Mouse (Mus musculus) adrenal gland, postnatal 36 days (tissue): Measurements from ENCODE around the gene Eif3i. TPM values are rescaled to one million over a fixed set of nuclear protein-coding genes. Genes with fewer than 3 reads are reported as not detected.
A peak's percentile ranks its signal among the peaks of the same experiment; 100 is the strongest.

Experiments
- DNase-seq, 2 experiments: peaks; one replicate each; pipeline ENCODE4 v3.0.0; 2021; ENCODE audit warnings: mixed read lengths in 1 of 2
- microRNA-seq: library from miRNA; unstranded; fragments of <30 nt; microRNA quantifications from one replicate; pipeline ENCODE4 v1.2.0, GENCODE M21; 2021
- total RNA-seq, 2 experiments: library from RNA; stranded (reverse); gene quantifications; 2 replicates each; pipeline ENCODE4 v1.2.3; 2021

The Eif3i gene
- total RNA-seq, 2 experiments from 2014 or later, result 187 to 192 TPM

- peak; percentile 99 to 100 for DNase-seq
Measured at GRCm38 (mm10) chr4:129542592-129543141, 57.8 kb downstream of the Eif3i start, which contains the start of gene Hdac1. Gene Hdac1, minus strand, starts transcription at chr4:129542713.

Small RNAs within 50 kb of the gene (microRNA-seq; reads per million reads assigned to microRNA genes)
- gene Mir8119, result not detected

Other genes starting within 250 kb of the Eif3i start
- 1 to 10 TPM; 6.1 to 9.8 TPM for gene Zbtb8a, start 222.5 kb downstream of the Eif3i start, total RNA-seq
- gene Zbtb8b, start 159.8 kb downstream of the Eif3i start, total RNA-seq, result under 1 TPM; 0.10 to 0.13 TPM
- 10 to 100 TPM; 58.1 to 69.5 TPM for gene Bsdc1, start 139.1 kb downstream of the Eif3i start, total RNA-seq
- gene Tssk3, start 109.6 kb downstream of the Eif3i start, total RNA-seq, result not detected
- gene Fam229a, start 109.5 kb downstream of the Eif3i start, total RNA-seq, result not detected
- 10 to 100 TPM; 53.0 to 56.9 TPM for gene Marcksl1, start 87.1 kb downstream of the Eif3i start, total RNA-seq
- 10 to 100 TPM; 49.2 to 59.8 TPM for gene Hdac1, start 57.9 kb downstream of the Eif3i start, total RNA-seq
- gene Lck, start 27.0 kb downstream of the Eif3i start, total RNA-seq, result 1 to 10 TPM; 2.7 to 5.2 TPM
- gene Fam167b, start 22.1 kb downstream of the Eif3i start, total RNA-seq, result 10 to 100 TPM; 41.9 to 46.2 TPM
- gene Tmem234, start within 50 bp of the Eif3i start, total RNA-seq, result 10 to 100 TPM; 93.0 to 96.7 TPM
- gene Dcdc2b, start 13.6 kb upstream of the Eif3i start, total RNA-seq, result 1 to 10 TPM in 1 of 2 experiments, under 1 TPM in 1; 0.73 to 2.6 TPM
- 10 to 100 TPM; 26.2 to 28.0 TPM for gene Iqcc, start 18.5 kb upstream of the Eif3i start, total RNA-seq
- 10 to 100 TPM; 32.8 to 34.2 TPM for gene Ccdc28b, start 23.3 kb upstream of the Eif3i start, total RNA-seq
- 10 to 100 TPM; 61.0 to 69.8 TPM for gene Txlna, start 40.4 kb upstream of the Eif3i start, total RNA-seq
- gene Kpna6, start 72.1 kb upstream of the Eif3i start, total RNA-seq, result 10 to 100 TPM; 88.8 to 97.9 TPM
- gene Tmem39b, start 96.2 kb upstream of the Eif3i start, total RNA-seq, result 10 to 100 TPM; 11.0 to 13.3 TPM
- 10 to 100 TPM; 66.0 to 83.9 TPM for gene Khdrbs1, start 141.7 kb upstream of the Eif3i start, total RNA-seq
- gene Ptp4a2, start 210.6 kb upstream of the Eif3i start, total RNA-seq, result 100 to 1,000 TPM; 311 to 416 TPM